Mouse (Mus musculus): Measurements from ENCODE around the gene Trappc13. TPM values are rescaled to one million over a fixed set of nuclear protein-coding genes. Genes with fewer than 3 reads are reported as not detected.

Gene Trappc13
- polyA plus RNA-seq (2014; fragmentation: Illumina TruSeq; extraction: RNeasy Lipid Tissue Mini Kit (QIAGEN cat#74804); ENCODE audit: low replicate concordance), result 81.2 TPM

DNA sequence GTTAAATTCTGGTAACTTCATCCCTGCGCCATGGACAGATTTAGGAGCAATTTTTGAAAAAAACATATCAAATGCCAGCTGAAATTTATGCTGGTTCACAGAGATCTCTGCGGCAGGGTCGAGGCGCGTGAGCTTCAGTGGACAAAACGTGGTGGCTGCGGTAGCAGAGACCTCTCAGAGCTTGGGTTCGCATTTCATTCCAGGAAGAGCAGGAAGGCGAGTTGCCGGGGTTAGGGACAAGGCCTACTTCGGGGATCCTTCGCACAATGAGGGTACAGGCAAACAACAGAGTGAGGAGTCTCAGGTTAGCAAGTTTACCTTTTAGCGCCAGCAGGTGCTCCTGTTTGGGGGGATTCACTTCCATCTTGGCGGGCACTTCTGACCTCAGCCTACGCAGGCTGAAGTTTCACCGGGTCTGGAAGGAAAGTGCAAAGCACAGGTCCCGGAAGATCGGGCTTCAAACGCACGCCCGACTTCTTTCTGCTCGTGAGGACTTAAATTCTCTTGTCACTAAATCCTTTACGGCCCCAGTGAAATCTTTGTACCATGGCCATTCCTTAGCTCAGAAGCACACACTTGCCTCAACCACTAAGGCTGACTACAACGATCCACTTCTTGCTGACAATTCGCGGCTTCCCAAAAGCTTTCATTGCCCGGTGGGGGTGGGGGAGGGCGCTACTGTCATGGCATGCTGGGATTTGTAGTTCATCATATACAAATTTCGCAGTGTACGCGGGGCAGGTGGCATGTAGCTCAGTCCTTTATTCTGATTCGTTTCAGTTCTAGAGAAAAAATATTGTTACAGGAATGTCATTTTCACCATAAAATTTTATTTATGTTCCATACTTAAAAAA lies at the start of gene Trappc13:
Gene Trappc13, minus strand, starts transcription at position 674 of the 854 bp plus-strand sequence.

DNA sequence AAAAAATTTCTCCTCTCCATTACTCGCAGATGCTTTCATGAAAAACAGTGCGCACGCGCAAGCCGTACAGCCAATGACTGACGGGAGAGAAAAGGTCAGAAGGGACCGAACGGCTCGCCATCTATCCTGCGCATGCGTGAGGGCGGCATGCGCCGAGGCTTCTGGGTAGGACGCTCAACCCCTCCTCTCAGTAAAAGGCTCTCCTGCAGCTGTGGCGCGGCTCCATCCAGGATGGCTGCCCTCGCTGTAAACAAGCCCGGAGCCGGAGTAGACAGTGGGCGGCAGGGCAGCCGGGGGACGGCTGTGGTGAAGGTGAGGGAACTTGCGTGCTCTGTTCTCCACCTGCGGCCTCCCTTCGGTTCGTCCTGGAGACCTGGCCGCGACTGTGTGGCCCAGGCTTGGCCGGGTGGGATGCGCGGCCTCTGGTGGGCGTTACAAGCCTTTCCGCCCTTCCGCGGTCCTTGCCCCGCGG lies 417 bp upstream of the Trappc13 start, which contains the start of gene Trim23:
Gene Trim23, plus strand, starts transcription at position 148 of the 472 bp plus-strand sequence.

DNA sequence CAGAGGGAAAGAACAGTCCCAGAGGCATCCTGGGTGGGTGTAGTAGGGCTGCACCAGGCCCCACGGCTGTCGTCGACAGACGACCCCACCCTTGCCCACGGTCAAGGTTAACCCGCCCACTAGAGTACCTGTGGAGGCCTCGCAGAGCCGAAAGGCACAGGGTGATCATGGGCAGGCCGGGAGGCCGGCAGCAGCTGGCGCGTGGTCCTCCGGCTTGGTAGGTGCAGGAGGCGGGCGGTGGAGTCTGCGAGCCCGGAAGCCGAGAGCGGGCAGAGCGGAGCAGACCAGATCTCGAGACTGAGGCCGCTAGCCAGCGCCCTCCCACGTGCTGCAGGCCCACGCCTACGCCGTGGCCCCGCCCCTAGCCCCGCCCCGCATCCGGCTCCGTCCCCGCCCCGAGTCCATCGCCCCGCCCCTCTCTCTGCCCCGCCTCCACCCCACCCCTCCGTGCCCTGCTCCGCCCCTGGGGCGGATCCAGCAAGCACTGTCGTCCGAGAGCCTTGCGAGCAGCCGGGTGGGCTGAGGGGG lies 68.9 kb downstream of the Trappc13 start, which contains the start of the genes Nln and Sgtb:
Gene Nln, minus strand, starts transcription at position 327 of the 528 bp plus-strand sequence.
Gene Sgtb, plus strand, starts transcription at position 454 of the 528 bp plus-strand sequence.

Other genes with a start within 250 kb of the Trappc13 start
- 41.4 TPM for gene Nln, start 68.9 kb downstream of the Trappc13 start, polyA plus RNA-seq (2014; fragmentation: Illumina TruSeq; extraction: RNeasy Lipid Tissue Mini Kit (QIAGEN cat#74804); ENCODE audit: low replicate concordance)
- gene Sgtb, start 68.7 kb downstream of the Trappc13 start, polyA plus RNA-seq (2014; fragmentation: Illumina TruSeq; extraction: RNeasy Lipid Tissue Mini Kit (QIAGEN cat#74804); ENCODE audit: low replicate concordance), result 2.0 TPM
- 23.8 TPM for gene Trim23, start 328 bp upstream of the Trappc13 start, polyA plus RNA-seq (2014; fragmentation: Illumina TruSeq; extraction: RNeasy Lipid Tissue Mini Kit (QIAGEN cat#74804); ENCODE audit: low replicate concordance)
- gene Cenpk, start 50.1 kb upstream of the Trappc13 start, polyA plus RNA-seq (2014; fragmentation: Illumina TruSeq; extraction: RNeasy Lipid Tissue Mini Kit (QIAGEN cat#74804); ENCODE audit: low replicate concordance), result 68.0 TPM
- gene Ppwd1, start 50.4 kb upstream of the Trappc13 start, polyA plus RNA-seq (2014; fragmentation: Illumina TruSeq; extraction: RNeasy Lipid Tissue Mini Kit (QIAGEN cat#74804); ENCODE audit: low replicate concordance), result 27.1 TPM
- gene Adamts6, start 109.4 kb upstream of the Trappc13 start, polyA plus RNA-seq (2014; fragmentation: Illumina TruSeq; extraction: RNeasy Lipid Tissue Mini Kit (QIAGEN cat#74804); ENCODE audit: low replicate concordance), result 2.0 TPM